Mouse (Mus musculus): ENCODE data around the gene Grsf1.

Gene Grsf1

DNA sequence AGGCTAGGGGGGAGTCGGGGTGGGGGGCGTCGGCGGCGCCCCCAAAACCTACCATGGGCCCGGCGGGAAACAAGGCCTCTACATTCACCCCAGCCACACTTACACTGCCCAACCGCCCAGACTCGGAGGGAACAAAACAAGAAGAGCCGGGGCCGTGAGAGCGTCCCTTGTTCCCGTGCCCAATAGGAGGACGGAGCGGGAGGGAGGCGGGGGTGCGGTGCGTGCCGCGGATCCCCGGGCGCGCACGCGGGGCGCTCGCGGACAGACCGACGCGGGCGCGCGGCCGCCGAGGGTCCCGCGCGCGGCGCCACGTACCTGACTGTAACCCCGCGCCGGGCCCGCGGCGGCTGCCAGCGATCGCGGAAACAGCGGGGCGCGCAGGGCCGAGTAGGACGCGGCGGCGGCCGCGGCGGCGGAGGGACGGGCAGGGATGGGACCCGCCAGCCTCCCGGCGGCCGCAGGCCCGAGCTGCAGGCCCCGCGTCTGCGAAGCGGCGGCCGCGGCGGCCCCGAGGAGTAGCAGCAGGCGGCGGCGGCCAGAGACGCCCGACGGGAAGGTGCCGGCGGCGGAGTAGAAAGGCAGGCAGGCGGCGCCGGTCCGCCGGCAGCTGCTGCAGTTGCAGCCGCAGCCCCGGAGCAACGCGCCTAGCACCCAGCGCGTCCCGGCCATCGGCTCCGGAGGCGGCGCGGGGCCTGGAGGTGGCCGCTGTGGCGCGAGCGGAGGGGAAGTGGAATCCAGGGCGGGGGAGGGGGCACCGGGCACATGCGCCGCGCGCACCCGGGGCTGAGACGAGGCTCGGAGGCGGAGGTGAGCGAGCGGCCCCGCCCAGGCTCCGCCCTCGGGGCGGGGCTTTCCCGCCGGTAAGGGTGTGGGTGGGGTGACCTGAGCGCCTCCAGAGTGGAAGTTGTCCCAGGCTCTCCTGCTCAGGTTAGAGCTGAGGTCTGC, at the start of gene Grsf1:
Gene Grsf1, minus strand, starts transcription at position 729 of the 945 bp plus-strand sequence.
- DNase-seq (ENCODE audit: low spot score in 2 of 2) = peak; percentile 68 to 84

DNA sequence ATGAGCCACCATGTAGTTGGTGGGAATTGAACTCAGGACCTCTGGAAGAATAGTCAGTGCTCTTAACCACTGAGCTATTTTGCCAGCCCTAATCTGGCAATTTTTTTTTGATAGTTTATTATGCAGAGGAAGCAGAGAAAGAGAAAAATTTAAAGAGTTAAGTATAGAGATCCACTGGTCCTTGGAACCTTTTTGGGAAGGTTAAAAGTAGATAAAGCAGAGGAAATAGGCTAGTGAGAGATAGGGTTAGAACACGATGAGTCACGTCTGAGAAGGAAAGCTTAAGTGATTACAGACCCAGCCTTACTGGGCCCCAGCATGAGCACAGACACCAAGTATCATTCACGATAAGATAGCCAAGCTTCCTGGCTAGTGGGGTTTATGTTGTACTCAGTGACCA, 48.1 kb upstream of the Grsf1 start:
- DNase-seq (ENCODE audit: low spot score in 2 of 2) = no peak

DNA sequence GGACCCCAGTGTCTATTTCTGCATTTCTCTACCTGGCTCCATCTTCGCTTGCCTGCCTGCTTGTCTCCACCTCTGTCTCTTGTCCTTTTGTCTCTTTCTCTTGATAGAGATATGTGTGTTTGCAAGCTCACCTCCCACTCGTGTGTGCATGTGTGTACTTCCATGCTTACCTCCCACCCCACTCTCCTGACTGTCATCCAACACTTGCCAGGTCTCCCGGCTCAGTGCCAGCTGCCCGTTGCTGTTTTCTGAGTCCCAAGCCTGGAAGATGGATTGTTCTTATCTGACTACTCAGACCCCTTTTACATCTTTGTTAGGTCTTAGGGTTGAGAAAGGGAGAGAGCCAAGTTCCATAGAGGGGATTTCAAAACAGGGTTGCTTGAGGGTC, 46.2 kb upstream of the Grsf1 start:
- no peak for DNase-seq (ENCODE audit: low spot score in 2 of 2)

DNA sequence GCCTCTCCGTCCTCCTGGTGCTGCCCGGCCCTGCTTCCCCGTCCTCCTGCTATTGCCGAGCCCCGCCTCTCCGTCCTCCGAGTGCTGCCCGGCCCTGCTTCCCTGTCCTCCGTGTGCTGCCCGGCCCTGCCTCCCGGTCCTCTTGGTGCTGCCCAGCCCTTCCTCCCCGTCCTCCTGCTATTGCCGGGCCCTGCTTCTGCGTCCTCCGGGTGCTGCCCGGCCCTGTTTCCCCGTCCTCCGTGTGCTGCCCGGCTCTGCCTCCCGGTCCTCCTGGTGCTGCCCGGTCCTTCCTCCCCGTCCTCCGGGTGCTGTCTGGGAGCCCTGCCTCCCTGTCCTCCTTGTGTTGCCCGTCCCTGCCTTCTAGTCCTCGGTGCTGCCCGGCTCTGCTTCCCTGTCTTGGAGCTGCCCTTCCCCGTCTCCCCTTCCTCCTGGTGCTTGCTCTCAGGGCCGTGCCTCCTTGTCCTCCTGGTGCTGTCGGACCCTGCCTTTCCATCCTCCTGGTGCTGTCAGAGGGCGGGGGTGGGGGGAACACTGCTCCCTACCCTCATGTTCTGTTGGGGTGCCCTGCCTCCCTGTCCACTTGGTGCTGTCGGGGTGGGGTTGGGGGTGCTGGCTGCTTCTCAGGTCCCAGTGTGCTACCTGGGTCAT, 45.7 kb upstream of the Grsf1 start:
- no peak for DNase-seq (ENCODE audit: low spot score in 2 of 2)

DNA sequence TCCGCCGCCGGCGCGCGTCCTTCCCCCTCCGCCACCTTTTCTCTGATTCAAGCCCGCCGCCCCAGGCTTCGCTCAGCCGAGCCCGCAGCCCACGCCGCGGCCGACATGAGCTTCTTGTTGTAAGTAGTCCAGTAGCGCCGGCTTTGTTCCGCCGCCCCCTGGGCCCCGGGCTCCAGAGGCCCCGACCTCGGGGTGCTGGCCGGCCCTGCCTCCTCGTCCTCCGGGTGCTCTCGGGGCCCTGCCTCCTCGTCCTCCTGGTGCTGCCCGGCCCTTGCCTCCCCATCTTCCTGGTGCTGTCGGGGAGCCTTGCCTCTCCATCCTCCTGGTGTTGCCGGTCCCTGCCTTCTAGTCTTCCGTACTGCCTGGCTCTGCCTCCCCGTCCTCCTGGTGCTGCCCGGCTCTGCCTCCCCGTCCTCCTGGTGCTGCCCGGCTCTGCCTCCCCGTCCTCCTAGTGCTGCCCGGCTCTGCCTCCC, 45.1 kb upstream of the Grsf1 start:
- DNase-seq (ENCODE audit: low spot score in 2 of 2) = no peak

DNA sequence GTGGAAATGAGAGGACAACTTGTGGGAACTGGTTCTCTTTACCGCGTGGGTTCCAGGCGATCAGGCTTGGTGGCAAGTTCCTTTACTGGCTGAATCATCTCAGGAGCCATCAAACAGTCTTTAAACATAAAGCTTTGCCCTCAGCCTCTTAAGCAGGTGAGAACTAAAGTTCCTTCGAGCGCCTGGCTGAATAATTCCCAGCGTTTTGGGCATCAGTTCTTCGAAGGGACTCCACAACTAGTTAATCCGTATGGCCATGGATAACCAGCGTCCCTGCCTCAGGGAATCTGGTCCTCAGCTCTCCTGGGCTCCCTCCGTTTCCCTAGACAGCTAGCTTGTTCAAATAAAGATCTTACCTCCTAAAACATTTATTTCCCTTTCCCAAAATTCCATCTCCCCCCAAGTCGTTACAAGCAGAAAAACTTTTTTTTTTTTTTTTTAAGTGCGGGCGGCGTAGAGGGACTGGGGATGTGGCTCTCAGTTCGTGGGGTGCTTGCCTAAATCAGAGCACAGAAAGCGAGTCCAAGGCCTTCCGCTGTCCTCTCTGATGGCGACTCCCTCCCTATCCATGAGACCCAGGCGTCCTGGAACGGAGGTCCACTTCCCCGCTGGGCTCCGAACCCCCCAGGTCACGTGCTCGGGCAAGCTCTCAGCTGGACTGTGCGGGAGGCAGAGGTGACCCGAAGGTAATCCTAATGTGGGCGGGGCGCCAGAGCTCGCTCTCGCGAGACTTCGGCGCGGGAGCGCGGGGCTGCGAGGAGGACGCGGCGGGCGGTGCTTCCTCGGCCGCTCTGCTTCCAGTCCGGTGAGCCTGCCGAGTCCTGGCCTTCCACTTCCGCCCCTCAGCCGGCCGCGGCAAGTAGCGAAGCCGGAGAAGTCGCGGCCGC, 44.4 kb upstream of the Grsf1 start, which contains the start of gene Mob1b:
Gene Mob1b, plus strand, starts transcription at position 740 of the 887 bp plus-strand sequence.
- peak; percentile 92 to 94 for DNase-seq (ENCODE audit: low spot score in 2 of 2)

DNA sequence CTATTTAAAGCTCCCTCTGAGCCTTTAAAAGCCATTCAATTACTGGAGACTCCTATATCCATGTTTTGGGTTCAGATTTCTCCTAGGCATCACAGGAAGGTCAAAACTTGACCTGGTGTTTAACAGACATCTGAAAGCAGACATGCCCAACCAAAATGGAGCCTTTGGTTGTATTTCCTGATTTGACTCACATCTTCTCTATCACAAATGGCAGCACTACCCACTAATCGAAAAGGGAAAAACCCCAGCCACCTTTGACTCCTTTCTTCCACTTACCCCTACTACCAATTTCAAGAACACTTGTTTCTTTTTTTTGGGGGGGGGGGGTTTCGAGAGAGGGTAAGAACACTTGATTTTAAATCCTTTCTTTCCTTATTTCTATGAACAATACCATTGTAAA, 41.0 kb upstream of the Grsf1 start:
- no peak for DNase-seq (ENCODE audit: low spot score in 2 of 2)

DNA sequence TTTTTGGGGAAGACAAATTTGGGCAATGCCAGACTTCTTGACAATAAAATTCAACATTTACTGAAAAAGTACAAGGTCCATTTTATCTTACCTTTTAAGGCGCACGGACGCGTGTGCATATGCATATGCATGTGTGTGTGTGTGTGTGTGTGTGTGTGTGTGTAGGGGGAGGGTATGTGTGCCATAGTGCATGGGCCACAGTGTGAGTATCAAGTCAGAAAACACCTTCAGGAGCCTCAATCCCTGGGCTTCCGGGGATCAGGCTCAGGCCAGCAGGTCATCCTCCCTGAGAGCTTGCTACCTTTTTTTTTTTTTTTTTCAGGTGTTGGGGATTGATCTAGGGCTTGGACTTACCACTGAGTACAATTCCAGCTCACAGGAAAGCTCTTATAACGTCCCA, 36.4 kb upstream of the Grsf1 start:
- no peak for DNase-seq (ENCODE audit: low spot score in 2 of 2)

DNA sequence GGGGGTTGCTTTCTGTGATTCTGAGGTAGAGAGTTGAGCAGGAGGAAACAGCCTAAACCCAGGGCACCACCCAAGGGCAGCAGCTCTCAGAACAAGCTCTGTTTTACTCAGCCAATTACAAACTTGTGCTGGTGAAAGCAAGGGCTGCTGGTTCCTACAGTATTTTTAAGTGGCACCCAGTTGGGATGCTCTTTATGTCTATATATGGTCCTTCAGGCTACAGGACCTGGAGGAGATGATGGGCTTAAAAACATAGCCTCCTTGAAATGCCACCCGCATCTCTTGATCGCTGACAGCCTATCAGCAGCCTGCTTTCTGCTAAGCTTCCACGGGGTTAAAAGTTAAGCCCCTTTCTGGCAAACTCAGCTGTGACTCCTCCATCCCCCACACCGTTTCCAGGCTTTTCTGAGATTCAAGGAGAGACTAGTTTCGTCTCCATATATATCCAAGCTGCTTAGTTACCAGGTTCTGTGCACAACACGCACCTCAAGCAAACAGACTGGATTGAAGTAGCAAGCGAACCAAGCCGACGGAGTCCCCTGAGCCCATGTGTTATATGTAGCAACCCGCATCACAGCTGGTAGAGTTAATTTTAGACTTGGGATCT, 35.8 kb upstream of the Grsf1 start:
- no peak for DNase-seq (ENCODE audit: low spot score in 2 of 2)

DNA sequence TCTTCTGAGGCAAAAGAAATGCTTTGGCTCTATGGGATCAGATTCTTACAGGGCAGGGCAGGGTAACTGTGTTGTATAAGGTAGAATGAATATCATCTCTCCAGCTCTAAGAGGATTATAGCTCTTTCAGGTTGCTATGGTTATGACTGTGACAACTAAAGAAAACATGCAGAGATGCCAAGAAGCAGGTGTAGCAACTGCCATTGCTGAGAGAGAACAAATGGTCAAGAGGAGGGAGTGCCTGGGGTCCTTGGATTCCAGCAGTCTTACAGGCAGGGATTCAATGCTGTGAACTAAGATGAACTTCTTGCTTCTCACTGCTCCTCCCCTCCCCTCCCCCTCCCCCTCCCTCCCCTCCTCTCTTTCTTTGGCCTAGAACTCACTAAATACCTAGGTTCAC, 35.2 kb upstream of the Grsf1 start:
- DNase-seq (ENCODE audit: low spot score in 2 of 2) = no peak

DNA sequence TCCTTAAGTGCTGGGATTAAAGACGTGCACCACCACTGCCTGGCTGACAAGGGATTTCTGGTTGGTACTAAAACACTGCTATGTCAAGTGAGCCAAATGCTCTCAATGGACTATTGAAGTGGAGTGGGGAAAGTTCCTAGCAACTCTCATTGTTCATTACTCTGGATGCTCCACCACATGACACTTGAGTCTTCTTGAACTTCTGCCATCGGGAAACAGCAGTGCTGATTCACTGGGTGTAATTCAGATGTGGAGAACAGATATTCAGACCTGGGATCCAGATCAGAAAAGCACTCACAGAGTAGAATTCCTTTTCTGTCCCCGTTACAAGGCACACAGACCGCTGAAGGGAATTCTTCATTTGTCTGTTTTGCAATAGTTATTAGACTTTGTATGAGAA, 27.6 kb upstream of the Grsf1 start:
- DNase-seq (ENCODE audit: low spot score in 2 of 2) = no peak

DNA sequence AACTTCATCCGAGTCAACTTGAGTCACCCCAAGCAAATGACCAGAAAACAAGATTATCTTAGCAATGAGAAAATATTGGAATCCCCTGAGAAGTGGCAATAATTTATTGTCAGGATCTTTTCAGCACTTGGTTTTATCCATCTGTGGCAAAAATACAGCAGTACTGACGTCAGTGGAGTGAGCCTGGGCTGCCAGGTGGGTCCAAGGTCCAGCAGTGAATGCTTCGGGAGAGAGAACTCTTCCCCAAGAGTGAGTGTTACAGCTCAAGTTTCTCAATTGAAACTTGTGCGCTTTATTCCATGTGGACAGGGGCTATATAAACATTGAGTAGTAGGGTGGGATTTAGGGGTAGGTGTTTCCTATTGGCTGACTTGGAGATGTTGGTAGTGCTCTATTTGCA, 26.1 kb upstream of the Grsf1 start:
- DNase-seq (ENCODE audit: low spot score in 2 of 2) = no peak

DNA sequence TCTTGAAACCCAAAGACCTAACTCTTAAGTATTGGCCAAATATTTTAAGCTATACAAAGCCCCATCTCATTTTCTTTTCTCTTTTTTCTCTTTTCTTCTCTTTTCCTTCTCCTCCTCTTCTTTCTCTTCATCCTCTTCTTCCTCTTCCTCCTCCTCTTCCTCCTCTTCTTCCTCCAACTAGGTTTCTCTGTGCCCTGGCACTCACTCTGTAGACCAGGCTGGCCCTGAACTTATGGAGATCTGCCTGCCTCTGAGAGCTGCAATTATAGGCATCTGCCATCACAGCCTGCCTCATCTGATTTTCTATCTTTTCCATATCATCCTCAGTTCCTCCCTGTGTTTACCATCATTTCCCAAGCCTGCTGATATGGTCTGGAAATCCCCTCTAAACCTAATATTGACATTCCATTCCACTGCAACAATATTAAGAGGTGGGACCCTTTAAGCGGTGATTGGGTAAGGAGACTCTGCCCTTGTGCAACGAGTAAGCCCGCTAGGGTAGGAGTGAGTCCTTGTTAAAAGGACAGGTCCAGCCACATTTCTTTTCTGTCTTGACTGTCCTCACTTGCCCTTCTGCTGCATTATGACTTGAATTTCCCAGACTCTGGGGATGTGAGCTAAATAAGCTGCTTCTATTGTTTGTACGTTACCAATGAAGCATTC, 23.4 kb upstream of the Grsf1 start:
- no peak for DNase-seq (ENCODE audit: low spot score in 2 of 2)

DNA sequence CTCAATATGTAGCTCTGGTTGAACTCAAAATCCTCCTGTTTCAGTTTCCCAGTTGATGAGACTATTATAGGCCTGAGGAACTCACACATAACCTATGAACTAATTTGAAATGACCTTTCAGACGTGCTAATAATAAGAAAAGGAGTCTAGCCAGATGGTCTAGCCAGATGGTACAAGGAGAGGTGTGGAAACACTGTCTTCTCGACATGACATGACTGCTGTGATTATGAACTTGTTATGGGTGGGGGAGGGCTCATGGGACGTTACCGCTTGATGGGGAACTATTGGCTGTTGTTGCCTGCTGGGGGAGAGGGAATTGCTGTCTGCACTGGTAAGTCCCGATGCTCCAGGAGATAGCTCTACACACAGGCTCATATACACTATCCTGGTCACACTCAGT, 21.3 kb upstream of the Grsf1 start:
- DNase-seq (ENCODE audit: low spot score in 2 of 2) = no peak

DNA sequence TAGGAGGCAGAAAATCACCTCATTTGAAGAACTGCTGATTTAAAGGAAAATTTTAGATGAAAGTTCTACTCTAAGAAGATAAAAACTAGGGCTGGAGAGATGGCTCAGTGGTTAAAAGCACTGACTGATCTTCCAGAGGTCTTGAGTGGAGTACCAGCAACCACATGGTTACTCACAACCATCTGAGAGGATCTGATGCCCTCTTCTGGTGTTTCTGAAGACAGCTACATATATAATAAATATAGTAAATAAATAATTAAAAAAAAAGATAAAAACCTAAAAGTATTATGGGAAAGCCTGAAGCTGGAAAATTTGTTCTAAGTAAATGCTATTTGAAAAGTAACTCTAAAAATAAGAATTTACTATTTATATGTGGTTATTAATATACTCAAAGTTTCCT, 17.1 kb upstream of the Grsf1 start:
- no peak for DNase-seq (ENCODE audit: low spot score in 2 of 2)

DNA sequence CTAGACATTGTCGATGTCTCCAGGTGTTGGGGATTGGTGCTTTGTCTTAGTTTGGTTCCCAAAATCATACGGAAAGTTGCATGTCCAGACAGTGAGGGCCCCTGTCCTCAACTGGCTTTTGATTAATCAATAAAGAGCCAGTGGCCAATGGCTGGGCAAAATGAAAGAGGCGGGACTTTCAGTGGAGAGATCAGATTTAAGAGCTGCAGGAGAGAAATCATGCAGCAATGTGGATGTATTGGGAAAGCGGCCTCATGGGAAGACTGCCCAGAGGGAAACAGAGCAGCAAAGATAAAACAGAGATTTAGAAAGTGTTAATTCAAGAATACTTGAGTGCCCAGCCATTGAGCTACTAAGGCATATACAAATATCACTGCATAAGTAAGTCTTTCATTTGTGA, 16.6 kb upstream of the Grsf1 start:
- no peak for DNase-seq (ENCODE audit: low spot score in 2 of 2)

DNA sequence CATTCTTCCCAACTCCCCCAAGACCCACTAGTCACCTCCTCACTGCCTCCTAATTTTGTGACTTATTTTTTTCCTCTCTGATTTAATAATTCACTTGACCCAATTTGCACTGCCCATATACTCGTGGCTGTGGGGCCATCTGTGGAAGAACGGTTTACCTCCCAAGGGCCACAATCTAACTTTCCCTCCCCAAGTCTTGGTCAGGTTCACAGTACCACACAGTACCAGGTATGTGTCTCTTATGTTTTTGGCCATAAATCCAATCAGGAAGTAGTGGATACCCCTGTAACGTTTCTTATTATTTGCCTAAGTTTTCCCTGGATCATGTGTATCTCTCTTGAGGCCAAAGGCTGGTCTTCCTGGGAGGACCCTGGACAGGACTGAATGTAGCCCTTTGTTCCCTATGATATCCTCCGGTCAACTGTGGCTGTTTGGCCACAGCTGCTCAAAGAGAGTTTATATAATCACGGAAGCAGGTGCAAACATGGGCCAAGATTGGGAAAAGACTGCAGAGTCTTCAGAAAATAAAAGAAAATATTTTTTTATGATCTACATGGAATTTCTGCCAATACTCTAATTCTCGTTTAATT, 15.6 kb upstream of the Grsf1 start:
- DNase-seq (ENCODE audit: low spot score in 2 of 2) = no peak

DNA sequence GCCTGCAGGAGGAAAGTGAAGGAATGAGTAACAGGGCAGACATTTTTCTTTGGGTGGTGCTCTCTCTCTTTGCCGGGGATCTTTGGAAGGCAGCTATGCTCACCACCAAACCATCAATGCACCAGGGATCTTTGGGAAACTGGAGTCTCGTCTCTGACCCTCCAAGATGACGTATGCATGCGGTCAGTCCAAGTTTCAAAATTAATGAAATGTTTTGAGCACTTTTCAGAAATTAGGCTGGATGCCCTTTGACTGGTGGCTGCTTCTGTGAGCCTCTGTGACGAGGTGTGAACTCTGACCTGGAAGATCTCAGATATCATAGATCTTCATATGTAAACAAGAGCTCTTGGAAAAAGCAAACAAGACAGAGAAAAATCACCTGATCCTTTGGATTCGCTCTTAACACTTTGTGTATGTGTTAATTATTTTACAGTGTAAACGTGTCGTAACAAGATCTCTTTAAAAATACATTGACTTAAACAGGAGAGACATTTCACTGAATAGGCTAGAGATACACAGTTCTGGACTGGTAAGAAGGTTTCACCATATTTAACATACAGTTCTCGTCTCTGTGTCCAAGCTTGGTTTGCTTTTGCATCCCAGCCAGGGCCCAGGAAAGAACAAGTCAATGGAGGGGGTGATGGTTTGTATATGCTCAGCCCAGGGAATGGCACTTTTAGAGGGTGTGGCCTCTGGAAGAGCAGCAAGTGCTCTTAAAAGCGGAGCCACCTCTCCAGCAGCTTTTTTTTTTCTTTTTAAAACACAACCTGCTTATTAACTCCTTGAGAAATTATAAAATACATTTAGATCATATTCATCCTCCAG, 14.9 kb upstream of the Grsf1 start:
- no peak for DNase-seq (ENCODE audit: low spot score in 2 of 2)

DNA sequence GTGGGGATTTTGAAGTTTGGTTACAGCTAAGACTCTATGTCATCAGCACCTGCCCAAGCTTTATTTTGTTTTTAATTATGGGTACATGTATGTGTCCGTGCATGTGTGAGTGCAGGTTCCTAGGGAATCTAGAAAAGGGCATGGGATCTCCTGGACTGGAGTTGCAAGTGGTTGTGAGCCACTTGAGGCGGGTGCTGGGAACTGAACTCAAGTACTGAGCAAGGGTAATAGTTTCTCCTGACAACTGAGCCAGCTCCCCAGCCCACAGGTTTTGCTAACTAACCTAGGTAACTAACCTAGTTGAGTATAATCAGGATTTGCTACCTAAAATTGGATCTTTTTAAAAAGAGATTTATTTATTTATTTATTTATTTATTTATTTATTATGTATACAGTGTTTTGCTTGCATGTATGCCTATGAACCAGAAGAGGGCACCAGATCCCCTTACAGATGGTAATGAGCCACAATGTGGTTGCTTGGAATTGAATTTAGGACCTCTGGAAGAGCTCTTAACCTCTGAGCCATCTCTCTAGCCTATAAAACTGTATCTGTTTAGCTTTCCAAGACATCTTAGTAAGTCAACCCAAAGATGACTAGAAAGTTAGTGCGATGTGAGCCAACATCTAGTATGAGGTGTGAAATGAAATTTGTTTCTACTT, 13.4 kb upstream of the Grsf1 start:
- DNase-seq (ENCODE audit: low spot score in 2 of 2) = peak in 1 of 2 experiments; percentile 6

All from natural killer cell, adult 2 months (primary cell).